Mouse (Mus musculus): ENCODE results near the gene Ssu72.

Gene Ssu72

DNA sequence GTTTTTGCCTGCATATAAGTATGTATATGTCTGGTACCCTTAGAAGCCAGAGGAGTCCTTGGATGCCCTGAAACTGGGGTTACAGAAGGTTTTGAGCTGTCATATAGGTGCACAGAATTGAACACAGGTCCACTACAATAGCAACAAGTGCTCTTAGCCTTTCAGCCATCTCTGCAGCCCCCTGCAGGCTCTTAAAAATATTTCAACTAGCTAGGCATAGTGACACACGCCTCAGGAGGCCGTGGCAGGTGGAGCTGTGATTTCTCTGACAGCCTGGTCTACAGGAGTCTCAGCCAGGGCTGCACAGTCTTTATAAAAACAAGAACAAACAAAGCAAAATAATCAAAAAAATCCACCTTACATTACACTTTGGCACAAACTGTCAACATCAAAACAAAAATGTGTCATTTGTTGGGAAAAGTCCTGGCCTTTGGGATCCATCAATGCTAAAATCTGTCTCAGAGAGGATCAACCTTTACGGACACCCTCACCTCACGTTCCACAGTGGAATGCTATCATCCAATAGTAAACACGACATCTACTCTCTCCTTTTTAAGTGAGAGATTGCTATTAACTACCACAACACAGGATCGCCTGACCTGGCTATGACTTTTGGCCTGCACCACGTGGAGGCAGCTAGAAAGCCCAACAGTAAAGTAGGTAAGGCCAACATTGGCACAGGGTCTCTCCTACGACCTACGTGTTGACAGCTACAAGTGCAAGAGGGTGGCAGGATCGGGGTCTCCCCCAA is 55.4 kb downstream of the Ssu72 start:
- peak; percentile 44 for DNase-seq

DNA sequence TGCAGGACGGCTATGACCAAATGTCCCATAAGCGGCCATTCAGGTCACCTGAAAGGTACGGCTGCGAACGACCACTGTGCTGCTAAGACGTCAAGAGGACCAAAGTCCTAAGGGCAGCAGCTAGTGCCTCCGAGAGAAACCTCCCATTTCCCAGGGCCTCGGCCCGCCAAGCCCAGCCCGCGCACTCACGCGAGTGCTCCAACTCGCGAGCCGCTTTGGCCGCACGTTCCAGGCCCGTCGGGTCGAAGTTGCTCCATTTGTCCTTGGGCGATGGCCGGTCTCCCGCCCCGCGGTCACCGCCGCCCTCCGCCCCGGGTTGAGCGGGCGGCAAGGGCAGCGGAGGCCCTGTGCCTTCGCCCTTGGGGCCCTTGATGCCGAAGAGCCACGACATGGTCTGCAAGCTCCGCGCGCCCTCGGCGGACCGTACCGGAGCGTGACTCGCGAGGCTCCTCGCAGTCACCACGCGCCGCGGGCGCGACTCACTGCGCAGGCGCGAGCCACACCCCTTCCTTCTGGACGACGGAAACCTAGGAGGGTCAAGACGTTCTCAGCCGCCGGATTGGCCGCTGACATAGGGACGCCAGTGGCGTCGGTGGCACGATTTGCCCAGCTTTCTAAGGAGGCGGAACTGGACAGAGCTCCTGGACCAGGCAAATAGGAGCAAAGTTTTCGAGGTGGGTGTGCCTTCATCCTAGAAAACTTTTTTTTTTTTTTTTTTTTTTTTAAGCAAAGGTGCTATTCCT is 56.2 kb downstream of the Ssu72 start, which contains the start of gene Atad3a:
TSS of gene Atad3a (minus strand) at position 481 of the 743 bp plus-strand sequence.
- DNase-seq: peak; percentile 98

DNA sequence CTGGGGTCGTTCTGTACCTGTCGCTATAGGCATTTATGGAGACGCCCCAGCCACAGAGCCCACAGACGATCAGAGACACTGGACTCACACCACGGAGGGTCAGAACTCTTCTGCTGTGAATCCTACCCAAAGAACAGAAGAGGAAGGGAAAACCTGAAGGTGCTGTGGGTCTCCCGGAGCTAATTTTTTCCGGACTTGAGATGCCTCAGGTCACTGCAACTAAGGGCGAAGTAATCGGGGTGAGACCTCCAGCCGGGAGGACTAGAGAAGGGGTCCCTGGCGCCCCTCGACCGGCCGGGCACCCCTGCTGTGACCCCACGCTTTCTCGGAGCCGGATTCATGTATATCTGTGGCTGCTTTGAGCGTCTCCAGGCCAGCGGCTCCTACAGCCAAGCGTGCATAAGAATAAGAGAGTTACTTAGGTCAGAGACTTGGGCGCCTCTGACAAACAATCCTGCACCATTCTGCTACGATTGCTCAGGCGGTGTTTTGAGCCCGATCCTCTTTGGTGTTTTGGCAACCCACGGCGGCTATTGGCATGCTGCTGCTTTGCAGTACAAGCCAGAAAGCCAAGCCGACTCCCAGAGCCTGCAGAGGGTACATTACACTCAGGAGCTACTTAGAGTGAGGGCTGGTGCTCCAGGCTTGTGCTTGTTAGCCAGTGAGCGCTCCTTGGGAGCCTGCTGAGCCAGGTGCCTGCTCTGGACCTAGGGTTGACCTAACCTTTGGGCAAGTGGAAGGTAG is 56.9 kb downstream of the Ssu72 start:
- no peak for DNase-seq

DNA sequence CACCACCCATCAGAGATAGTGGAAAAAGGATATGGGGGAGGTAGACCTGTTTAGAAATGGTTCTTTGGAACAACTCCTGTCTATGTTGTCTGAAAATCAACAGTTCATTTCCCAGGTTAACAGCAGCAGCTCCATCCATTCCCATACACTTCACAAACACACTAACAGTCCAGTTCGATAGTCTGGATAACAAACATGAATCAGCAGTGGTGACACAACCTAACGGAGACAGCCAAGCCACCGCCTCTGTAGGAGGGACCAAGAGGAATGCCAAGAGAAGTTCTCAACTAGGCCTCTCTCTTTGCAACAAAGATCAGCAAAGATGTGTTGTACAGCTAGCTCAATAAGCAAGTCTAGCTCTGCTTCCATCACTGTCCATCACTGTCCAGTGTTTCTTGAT is 57.8 kb downstream of the Ssu72 start:
- DNase-seq: no peak

DNA sequence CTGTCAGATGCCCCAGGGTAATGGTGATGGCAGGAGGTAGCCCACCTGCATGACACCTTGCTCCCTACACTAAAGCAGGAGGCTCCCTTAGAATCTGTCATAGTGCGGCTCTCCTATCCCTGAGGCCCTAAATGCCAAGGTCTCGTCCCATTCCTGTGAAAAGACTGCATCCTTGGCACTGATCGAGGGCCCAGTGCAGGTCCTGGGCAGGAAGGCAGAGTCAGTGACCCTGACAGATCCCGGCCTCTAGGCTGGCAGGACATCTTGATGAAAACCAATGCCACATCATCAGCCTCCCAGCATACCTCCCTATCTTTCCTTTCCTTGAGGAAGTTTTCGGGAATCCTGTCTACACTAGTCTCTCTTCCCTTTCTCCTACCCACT is 64.9 kb downstream of the Ssu72 start:
- no peak for DNase-seq

DNA sequence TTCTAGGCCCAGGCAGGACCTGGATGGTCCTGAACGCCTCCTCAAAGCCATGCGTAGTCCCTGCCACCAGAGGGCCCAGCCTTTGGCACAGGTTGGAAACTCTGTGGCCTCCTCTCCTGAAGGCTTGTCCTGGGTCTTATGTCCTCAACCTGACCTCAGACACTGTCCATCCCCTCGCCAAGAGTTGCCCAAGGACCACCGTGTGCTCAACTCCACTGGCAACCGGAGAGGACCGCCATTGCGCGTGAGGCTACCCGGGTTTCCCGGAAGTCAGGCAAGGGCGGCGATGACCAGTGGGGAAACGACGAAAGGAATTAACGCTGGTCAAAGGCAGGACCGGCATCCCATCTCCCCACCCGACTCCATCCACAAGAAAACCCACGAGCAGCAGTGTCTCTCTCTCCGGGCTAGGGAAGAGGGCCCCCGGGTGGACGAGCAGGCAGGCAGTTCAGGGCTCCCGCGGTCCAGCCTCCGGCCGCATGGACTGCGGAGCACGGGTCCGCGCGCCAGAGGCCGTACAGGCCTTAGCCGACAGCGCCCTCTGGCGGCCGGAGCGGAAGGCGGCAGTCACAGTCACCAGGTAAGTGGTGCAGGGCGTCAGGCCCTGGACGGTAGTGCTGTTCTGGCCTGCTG is 65.4 kb downstream of the Ssu72 start:
- DNase-seq: peak; percentile 93

DNA sequence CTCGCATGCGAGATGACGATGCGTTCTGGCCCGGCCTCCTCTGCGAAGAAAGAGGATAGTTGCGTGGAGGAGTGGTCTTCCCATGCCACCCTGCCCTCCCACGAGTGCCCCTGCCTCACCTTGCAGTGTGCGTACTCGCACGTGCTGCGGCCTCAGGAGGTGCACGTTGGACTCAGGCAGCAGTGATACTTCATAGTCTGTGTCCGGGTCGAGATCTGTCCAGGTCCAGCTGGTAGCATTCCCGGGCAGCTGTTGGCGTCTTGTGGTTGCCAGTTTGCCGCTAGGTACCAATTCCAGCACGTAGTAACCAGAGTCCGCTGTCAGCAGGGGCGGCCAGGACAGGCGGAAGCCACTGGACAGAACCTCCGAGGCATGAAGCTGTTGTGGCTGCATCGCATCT is 66.0 kb downstream of the Ssu72 start:
- DNase-seq: no peak

DNA sequence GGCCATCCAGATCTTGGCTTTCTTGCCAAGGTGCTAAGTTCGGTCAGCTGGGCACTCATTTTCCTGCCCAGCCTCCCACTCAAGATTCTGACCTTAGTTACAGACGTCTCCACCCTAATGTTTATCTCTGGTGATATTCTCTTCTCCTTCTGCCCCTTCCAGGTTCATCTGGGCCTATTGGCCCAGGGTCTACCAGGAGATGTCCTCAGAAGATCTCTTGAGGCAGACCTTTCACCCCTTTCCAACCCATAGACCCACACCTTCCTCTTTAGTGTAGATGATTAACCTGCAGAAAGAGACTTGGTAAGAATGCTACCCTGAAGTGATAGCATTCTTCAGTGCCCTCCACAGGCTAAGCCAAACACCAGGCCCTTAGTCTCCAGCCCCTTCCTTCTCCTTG is 67.1 kb downstream of the Ssu72 start:
- DNase-seq: no peak

DNA sequence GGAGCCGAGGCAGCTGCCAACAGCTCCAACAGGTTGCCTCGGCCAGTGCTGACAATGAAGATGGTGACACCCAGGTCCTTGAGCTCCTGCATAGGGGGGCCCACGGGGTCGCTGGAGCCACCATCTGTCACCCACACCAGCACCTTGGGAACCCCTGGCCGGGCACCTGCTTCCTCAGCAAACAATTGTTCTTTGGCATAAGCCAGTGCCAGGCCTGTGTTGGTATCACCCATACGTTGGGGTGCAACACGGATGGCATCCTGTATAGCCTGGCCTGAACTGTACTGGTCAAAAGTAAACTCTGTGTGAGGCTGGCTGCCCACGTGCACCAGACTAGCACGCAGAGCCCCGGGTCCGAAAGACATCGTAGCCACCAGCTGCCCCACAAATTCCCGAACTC is 68.2 kb downstream of the Ssu72 start:
- no peak for DNase-seq

DNA sequence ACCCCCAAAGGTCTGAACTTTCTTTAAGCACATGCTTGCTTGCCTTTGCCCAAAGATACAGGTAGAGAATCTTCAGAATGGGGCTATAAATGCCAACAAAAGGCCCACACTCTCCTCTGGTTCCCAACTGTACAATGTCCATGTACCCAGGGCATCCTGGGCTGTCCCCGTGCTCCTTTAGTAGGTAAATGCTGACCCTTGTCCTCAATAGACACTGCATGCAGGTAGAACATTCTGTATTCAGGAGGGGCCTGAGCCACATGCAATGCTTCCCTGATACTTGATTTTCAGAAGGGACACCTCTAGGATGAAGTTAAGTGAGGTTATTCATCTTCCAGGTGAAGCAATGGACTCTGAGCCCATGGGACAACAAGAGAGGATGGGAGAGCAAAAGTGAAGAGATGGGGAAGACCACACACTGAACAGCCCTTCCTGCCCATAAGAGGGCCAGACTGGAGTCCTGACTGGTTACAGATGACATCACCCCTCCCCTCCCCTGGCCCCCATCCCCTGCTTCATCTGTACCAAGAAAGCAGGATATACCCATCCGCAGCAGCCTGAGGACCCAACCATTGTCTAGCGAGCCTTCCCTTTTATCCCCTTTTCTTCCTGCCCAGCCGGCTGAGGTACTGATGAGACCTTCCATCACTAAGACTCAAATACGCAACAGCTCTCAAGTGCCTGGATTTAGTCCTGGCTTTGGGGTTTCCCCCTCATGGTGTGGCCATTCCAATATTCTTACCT is 68.9 kb downstream of the Ssu72 start:
- no peak for DNase-seq

DNA sequence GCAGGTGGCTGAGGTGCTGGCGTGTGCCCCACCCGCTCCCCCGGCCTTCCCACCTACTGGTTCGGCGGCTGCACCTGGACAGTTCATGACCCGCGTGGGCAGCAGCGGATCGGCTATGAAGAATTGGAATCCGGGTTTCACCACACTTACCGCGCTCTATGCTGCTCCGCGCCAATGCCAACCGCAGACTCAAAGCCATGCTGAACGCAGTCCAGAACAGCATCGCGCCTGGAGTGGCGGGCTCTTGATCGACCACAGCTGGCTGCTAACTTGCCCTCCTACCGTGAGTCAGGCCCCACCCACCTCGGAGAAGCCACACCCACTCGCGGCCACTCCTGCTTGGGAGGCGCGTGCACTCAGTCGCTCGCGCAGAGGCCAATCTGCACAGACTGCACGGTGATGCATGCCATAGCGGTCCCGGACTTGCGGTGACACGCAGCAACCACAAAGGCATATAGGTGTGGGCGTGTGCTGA is 69.7 kb downstream of the Ssu72 start, which contains the start of gene Vwa1:
TSS of gene Vwa1 (minus strand) at position 419 of the 475 bp plus-strand sequence.
- peak; percentile 96 for DNase-seq

DNA sequence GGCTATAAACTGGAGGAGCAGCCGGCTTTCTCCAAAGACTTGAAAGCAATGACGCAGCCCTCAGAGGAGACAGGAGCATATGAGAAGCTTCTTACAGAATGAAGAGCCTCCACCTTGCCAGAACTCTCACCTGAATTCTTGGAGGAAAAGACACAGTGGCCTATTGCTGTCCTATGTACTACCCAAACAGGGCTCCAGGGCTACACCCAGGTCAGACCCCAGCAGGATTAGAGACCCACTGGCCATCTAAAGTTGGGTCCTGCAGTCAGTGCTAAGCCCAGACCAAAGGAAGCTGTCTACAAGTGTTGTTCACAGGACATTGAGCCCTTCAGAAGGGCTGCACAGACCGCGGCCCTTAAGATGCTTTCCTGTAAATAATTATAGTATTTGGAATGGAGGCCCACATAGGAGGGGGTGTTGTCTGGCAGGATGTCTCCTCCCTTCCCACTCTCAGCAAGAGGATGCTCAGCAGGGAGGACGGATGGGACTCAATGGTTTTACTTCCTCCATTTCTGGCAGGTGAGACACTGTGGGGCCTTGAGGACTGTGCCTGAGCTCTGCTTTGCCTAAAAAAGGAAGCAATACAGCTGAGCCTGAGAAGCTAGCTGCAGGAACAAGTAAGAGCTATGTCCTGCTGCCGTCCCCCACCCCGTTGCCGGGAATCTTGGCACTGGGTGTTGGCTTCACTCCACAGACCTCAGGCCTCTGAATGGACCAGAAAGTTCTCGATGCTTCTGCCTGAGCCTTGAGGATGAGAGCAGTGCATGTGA is 70.6 kb downstream of the Ssu72 start:
- DNase-seq: peak; percentile 81

DNA sequence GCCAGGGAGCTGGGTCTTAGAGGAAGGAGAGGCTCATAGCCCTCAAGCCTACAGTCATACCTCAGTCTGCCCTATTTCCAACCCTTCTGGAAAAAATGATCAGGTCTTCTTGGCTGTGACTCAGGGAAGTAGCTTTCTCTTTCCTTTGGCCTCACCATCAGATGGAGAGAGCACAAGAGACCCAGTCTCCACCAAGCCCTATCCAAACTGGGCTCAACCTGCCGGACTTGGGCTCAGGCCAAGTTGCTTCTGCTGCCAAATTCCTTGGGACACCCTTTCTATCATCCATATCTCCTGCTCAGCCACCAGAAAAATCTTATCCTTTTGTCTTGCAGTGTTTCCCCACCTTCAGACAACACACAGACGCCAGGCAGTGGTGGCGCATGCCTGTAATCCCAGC is 71.3 kb downstream of the Ssu72 start:
- peak; percentile 44 for DNase-seq

DNA sequence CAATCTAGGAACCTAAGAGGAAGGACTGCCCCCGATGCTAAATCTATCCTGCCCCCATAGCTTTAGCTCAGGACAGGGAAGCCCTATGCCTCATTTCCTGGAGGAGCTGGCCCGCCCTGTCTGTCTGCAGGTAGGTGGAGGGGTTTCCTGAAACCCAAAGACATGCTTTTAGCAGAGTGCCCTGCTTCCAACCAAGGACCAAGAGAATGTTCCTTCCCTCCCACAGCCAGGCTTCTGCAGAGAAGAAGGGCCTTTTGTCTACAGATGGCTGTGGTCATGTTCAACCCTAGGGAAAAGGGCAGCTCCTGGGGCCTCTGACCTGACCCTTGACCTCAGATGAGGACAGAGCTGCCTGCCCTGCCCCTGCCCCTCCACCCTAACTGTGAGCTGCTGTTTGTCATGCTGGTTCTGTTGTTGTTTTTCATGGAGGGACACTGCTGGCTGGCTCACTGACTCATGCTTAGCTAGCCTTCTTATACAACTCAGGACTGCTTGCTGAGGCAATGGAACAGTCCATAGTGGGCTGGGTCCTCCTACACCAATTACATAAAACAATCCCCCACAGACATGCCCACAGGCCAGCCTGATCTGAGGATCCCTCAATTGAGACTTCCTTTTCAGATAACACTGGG is 72.2 kb downstream of the Ssu72 start:
- DNase-seq: no peak

DNA sequence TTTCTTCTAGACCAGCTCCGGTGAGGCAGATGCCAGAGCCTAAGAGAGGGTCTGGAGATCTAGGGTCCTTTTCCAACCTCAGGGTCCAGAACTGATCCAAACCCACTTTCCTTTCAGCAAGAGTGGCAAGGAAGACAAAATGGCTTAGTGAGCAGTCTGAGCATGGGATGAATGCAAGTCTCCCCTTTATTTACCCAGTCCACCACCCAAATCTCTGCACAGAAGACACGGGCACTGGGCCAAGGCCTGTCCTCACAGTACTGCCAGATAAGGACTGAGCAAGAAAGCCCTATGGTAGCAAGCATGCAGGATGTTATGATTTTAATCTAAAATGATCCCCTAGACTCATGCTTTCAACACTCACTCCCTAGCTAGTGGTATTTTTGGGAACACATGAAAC is 73.2 kb downstream of the Ssu72 start:
- peak; percentile 39 for DNase-seq

DNA sequence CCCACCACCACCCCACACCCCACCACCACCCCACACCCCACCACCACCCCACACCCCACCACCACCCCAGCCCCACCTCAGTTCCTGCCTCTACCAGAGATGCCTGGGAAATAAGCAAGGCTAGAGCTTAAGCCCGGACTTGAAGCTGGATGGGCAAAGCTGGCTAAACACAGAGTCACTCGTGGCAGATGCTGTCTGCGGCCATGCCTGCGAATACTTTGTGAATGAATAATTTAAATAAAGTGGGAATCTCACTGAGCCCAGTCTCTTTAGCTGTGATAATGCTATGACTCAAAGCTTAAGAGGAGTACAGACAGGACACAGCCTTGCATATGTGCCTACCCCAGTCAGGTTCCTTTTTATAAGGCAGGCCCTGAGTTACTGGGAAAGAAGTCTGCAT is 74.9 kb downstream of the Ssu72 start:
- DNase-seq: no peak

DNA sequence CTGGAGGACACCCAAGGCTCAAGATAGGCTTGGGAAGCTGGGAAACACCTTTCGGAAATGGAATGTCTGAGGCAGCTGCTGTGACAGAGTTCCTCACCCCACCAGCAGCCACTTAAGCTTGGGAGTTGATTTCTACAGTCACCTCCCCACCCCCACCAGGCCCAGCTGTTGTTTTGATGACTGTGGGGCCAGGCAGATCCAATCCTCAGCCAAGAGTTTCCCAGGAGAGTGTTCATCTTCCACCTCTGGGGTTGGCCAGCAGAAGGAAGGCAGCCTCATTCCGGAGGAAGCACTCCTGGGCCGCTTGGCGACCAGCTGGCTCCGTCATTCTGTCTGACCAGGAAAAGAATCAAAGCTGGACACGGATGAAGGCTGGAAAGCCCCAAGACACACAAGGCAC is 76.3 kb downstream of the Ssu72 start:
- peak; percentile 73 for DNase-seq

All from lung, postnatal 10 days (tissue).